Mouse (Mus musculus): ENCODE data around the gene Rhbdd3. TPM values are rescaled to one million over a fixed set of nuclear protein-coding genes. Genes with fewer than 3 reads are reported as not detected.

The Rhbdd3 gene
- total and polyA plus RNA-seq, 3 experiments: 9.7 to 37.2 (median 21.1) TPM

GRCm38 (mm10) chr11:5151247-5151630 lies 52.5 kb downstream of the Rhbdd3 start:
- H3K4me1 ChIP-seq (ENCODE audit: insufficient read depth, low read depth, low read length): no peaks in the 10 kb centered on the region
- H3K27me3 ChIP-seq (ENCODE audit: insufficient read depth, low read length): peaks cover 44% of the 10 kb centered on the region
- no peak overlapping the region for H3K4me3 ChIP-seq (ENCODE audit: low read depth, low read length)

GRCm38 (mm10) chr11:5151680-5152337 lies 53.1 kb downstream of the Rhbdd3 start, which contains the start of gene Emid1:
TSS of gene Emid1 (minus strand) at chr11:5152257.
- no peak for ATAC-seq (ENCODE audit: extremely low read depth, insufficient number of reproducible peaks, low FRiP score, poor library complexity, severe bottlenecking)
- H3K4me1 ChIP-seq (ENCODE audit: insufficient read depth, low read depth, low read length): no peaks in the 10 kb centered on the region
- DNase-seq (ENCODE audit: low spot score): no peak

More at GRCm38 (mm10) chr11:5151247-5151630, 52.5 kb downstream of the Rhbdd3 start:
- Histone ChIP-seq H3K36me3 (replicated peaks) (no peaks in the 10 kb centered on the region), H3K9me3 (replicated peaks) (no peaks in the 10 kb centered on the region)
- TF ChIP-seq TAL1 (conservative IDR thresholded peaks at IDR 0.05; ENCODE audit: low read depth, low read length) (no peak), GATA2 (IDR thresholded peaks at IDR 0.05; ENCODE audit: borderline replicate concordance, low read depth, low read length) (no peak), CTCF (IDR thresholded peaks at IDR 0.05; ENCODE audit: low read depth, low read length) (no peak), GATA1 (IDR thresholded peaks at IDR 0.05; ENCODE audit: borderline replicate concordance, low read length) (no peak), POLR2AphosphoS5 (IDR thresholded peaks at IDR 0.05; ENCODE audit: insufficient replicate concordance, low read depth, low read length) (no peak)
- DNase-seq (ENCODE audit: low spot score) (no peak), ATAC-seq (ENCODE audit: extremely low read depth, insufficient number of reproducible peaks, low FRiP score, poor library complexity, severe bottlenecking) (no peak)

GRCm38 (mm10) chr11:5154961-5155805 lies 56.5 kb downstream of the Rhbdd3 start:
- ATAC-seq (ENCODE audit: extremely low read depth, insufficient number of reproducible peaks, low FRiP score, poor library complexity, severe bottlenecking): no peak
- no peak for DNase-seq (ENCODE audit: low spot score)
- TF ChIP-seq GATA2 (IDR thresholded peaks at IDR 0.05; ENCODE audit: borderline replicate concordance, low read depth, low read length): no peak
- no peak for TF ChIP-seq CTCF (IDR thresholded peaks at IDR 0.05; ENCODE audit: low read depth, low read length)
- TF ChIP-seq TAL1 (conservative IDR thresholded peaks at IDR 0.05; ENCODE audit: low read depth, low read length): no peak
- no peak for TF ChIP-seq GATA1 (IDR thresholded peaks at IDR 0.05; ENCODE audit: borderline replicate concordance, low read length)
- Histone ChIP-seq H3K4me1 (ENCODE audit: insufficient read depth, low read depth, low read length) (no peaks in the 10 kb centered on the region), H3K9me3 (replicated peaks) (no peaks in the 10 kb centered on the region), H3K36me3 (replicated peaks) (no peaks in the 10 kb centered on the region), H3K27me3 (ENCODE audit: insufficient read depth, low read length) (peaks cover 48% of the 10 kb centered on the region), H3K4me3 (ENCODE audit: low read depth, low read length) (no peak overlapping the region)

More at GRCm38 (mm10) chr11:5151680-5152337, 53.1 kb downstream of the Rhbdd3 start, which contains the start of gene Emid1:
- H3K36me3 ChIP-seq (replicated peaks): no peaks in the 10 kb centered on the region
- TF ChIP-seq TAL1 (conservative IDR thresholded peaks at IDR 0.05; ENCODE audit: low read depth, low read length) (no peak), CTCF (IDR thresholded peaks at IDR 0.05; ENCODE audit: low read depth, low read length) (no peak), GATA2 (IDR thresholded peaks at IDR 0.05; ENCODE audit: borderline replicate concordance, low read depth, low read length) (no peak), POLR2AphosphoS5 (IDR thresholded peaks at IDR 0.05; ENCODE audit: insufficient replicate concordance, low read depth, low read length) (no peak), GATA1 (IDR thresholded peaks at IDR 0.05; ENCODE audit: borderline replicate concordance, low read length) (no peak)
- peaks cover 47% of the 10 kb centered on the region for H3K27me3 ChIP-seq (ENCODE audit: insufficient read depth, low read length)
- no peaks in the 10 kb centered on the region for H3K9me3 ChIP-seq (replicated peaks)
- no peak within 1 kb of the TSS for H3K4me3 ChIP-seq (ENCODE audit: low read depth, low read length)

Other genes with a start within 250 kb of the Rhbdd3 start
- 41.9 and 43.3 TPM in 2 replicates for gene Nf2, start 249.4 kb upstream of the Rhbdd3 start, total RNA-seq (2014; fragmentation: Nextera tagmentation)
- gene Nf2, start 249.4 kb upstream of the Rhbdd3 start, total RNA-seq (2017): 44.4 and 49.7 TPM in 2 replicates
- 62.2 and 79.7 TPM in 2 replicates for gene Nf2, start 249.4 kb upstream of the Rhbdd3 start, polyA plus RNA-seq (2012)
- gene Nipsnap1, start 225.0 kb upstream of the Rhbdd3 start, total RNA-seq (2014; fragmentation: Nextera tagmentation): 16.7 and 36.0 TPM in 2 replicates
- 21.8 and 22.5 TPM in 2 replicates for gene Nipsnap1, start 225.0 kb upstream of the Rhbdd3 start, total RNA-seq (2017)
- gene Nipsnap1, start 225.0 kb upstream of the Rhbdd3 start, polyA plus RNA-seq (2012): 24.4 and 25.3 TPM in 2 replicates
- gene Thoc5, start 203.6 kb upstream of the Rhbdd3 start, total RNA-seq (2014; fragmentation: Nextera tagmentation): 50.6 and 57.9 TPM in 2 replicates
- 67.5 and 68.8 TPM in 2 replicates for gene Thoc5, start 203.6 kb upstream of the Rhbdd3 start, total RNA-seq (2017)
- 5.8 and 8.9 TPM in 2 replicates for gene Thoc5, start 203.6 kb upstream of the Rhbdd3 start, polyA plus RNA-seq (2012)
- gene Nefh, start 150.9 kb upstream of the Rhbdd3 start, total RNA-seq (2014; fragmentation: Nextera tagmentation): 56.4 and 60.4 TPM in 2 replicates
- gene Nefh, start 150.9 kb upstream of the Rhbdd3 start, total RNA-seq (2017): 153 and 179 TPM in 2 replicates
- 40.7 and 49.4 TPM in 2 replicates for gene Nefh, start 150.9 kb upstream of the Rhbdd3 start, polyA plus RNA-seq (2012)
- 129 and 141 TPM in 2 replicates for gene Ap1b1, start 112.1 kb upstream of the Rhbdd3 start, total RNA-seq (2014; fragmentation: Nextera tagmentation)
- 94.9 and 98.0 TPM in 2 replicates for gene Ap1b1, start 112.1 kb upstream of the Rhbdd3 start, total RNA-seq (2017)
- gene Ap1b1, start 112.1 kb upstream of the Rhbdd3 start, polyA plus RNA-seq (2012): 76.1 and 86.1 TPM in 2 replicates
- gene Rasl10a, start 40.8 kb upstream of the Rhbdd3 start, total RNA-seq (2014; fragmentation: Nextera tagmentation): not detected in 2 replicates
- gene Rasl10a, start 40.8 kb upstream of the Rhbdd3 start, total RNA-seq (2017): 0.55 TPM in 1 of 2 replicates, not detected in the other
- 0.37 and 0.47 TPM in 2 replicates for gene Rasl10a, start 40.8 kb upstream of the Rhbdd3 start, polyA plus RNA-seq (2012)
- gene Gas2l1, start 33.6 kb upstream of the Rhbdd3 start, total RNA-seq (2014; fragmentation: Nextera tagmentation): 29.4 and 32.1 TPM in 2 replicates
- 18.2 and 22.1 TPM in 2 replicates for gene Gas2l1, start 33.6 kb upstream of the Rhbdd3 start, total RNA-seq (2017)
- 103 and 113 TPM in 2 replicates for gene Gas2l1, start 33.6 kb upstream of the Rhbdd3 start, polyA plus RNA-seq (2012)
- 454 and 476 TPM in 2 replicates for gene Ewsr1, start 340 bp downstream of the Rhbdd3 start, total RNA-seq (2014; fragmentation: Nextera tagmentation)
- gene Ewsr1, start 340 bp downstream of the Rhbdd3 start, total RNA-seq (2017): 527 and 560 TPM in 2 replicates
- gene Ewsr1, start 340 bp downstream of the Rhbdd3 start, polyA plus RNA-seq (2012): 1,012 and 1,154 TPM in 2 replicates
- not detected in 2 replicates for gene Emid1, start 53.3 kb downstream of the Rhbdd3 start, total RNA-seq (2014; fragmentation: Nextera tagmentation)
- 0.16 TPM in 1 of 2 replicates, not detected in the other for gene Emid1, start 53.3 kb downstream of the Rhbdd3 start, total RNA-seq (2017)
- not detected in 2 replicates for gene Emid1, start 53.3 kb downstream of the Rhbdd3 start, polyA plus RNA-seq (2012)
- 2.3 and 3.4 TPM in 2 replicates for gene Kremen1, start 162.6 kb downstream of the Rhbdd3 start, total RNA-seq (2014; fragmentation: Nextera tagmentation)
- 2.7 and 3.0 TPM in 2 replicates for gene Kremen1, start 162.6 kb downstream of the Rhbdd3 start, total RNA-seq (2017)
- gene Kremen1, start 162.6 kb downstream of the Rhbdd3 start, polyA plus RNA-seq (2012): 2.8 and 2.9 TPM in 2 replicates